Mouse (Mus musculus) MEL (cell line): Measurements from ENCODE around the gene Tst. TPM values are rescaled to one million over a fixed set of nuclear protein-coding genes. Genes with fewer than 3 reads are reported as not detected.

Experiments
- DNase-seq: peaks from one replicate; pipeline ENCODE4 v3.0.0; 2011; ENCODE audit warnings: low read depth, low spot score
- H3K27ac ChIP-seq: 2 replicates; pipeline ENCODE4 v1.5.1; 2012; ENCODE audit warnings: low read depth, mild to moderate bottlenecking, control low read depth, low read length, moderate library complexity; ENCODE audit not compliant: control insufficient read depth
- H3K27me3 ChIP-seq, 2 experiments: fragments of 150-350 bp in 1 of 2; sonication (generic) in 1 of 2; 2 replicates each; pipeline ENCODE4 v1.6.1; 2012; ENCODE audit warnings: low read length in 2 of 2, mild to moderate bottlenecking in 2 of 2, improper control_type of control experiment in 1 of 2, moderate library complexity in 1 of 2; ENCODE audit not compliant: insufficient read depth in 2 of 2, control insufficient read depth in 1 of 2
- H3K36me3 ChIP-seq, 2 experiments: 2 replicates each; pipeline ENCODE4 v1.6.1; 2012 to 2014; ENCODE audit warnings: low read length in 2 of 2, improper control_type of control experiment in 1 of 2, inconsistent platforms in 1 of 2, mild to moderate bottlenecking in 1 of 2; ENCODE audit not compliant: insufficient read depth in 2 of 2, control insufficient read depth in 1 of 2
- H3K4me1 ChIP-seq, 2 experiments: fragments of 150-350 bp in 1 of 2; sonication (generic) in 1 of 2; 2 replicates each; pipeline ENCODE4 v1.6.1; 2012; ENCODE audit warnings: low read length in 2 of 2, improper control_type of control experiment in 1 of 2, mild to moderate bottlenecking in 1 of 2; ENCODE audit not compliant: insufficient read depth in 2 of 2, control insufficient read depth in 1 of 2
- H3K4me3 ChIP-seq, 2 experiments: fragments of 150-350 bp in 1 of 2; sonication (generic) in 1 of 2; 2 replicates each; pipeline ENCODE4 v1.5.1; 2012; ENCODE audit warnings: low read depth in 2 of 2, low read length in 2 of 2, mild to moderate bottlenecking in 2 of 2, moderate library complexity in 2 of 2, control low read depth in 1 of 2, improper control_type of control experiment in 1 of 2; ENCODE audit not compliant: control insufficient read depth in 1 of 2, insufficient read depth in 1 of 2
- H3K79me2 ChIP-seq: 2 replicates; pipeline ENCODE4 v1.6.1; 2012; ENCODE audit warnings: mild to moderate bottlenecking, low read length, moderate library complexity; ENCODE audit not compliant: control insufficient read depth, poor library complexity, insufficient read depth
- H3K9ac ChIP-seq: 2 replicates; pipeline ENCODE4 v1.6.1; 2012; ENCODE audit warnings: low read depth, mild to moderate bottlenecking, control low read depth, low read length, moderate library complexity; ENCODE audit not compliant: control insufficient read depth, poor library complexity, severe bottlenecking
- H3K9me3 ChIP-seq: fragments of 150-350 bp; sonication (generic); replicated peaks from 2 replicates; pipeline ENCODE4 v1.6.1; 2012; ENCODE audit warnings: mild to moderate bottlenecking, low read length, improper control_type of control experiment, moderate library complexity; ENCODE audit not compliant: insufficient read depth
- CTCF ChIP-seq, 3 experiments: IDR thresholded peaks in 2 of 3; conservative IDR thresholded peaks in 1 of 3; 2 replicates each; pipeline ENCODE4 v1.5.1; 2011 to 2012; ENCODE audit warnings: low read length in 3 of 3, low read depth in 2 of 3, mild to moderate bottlenecking in 2 of 3, improper control_type of control experiment in 1 of 3, inconsistent platforms in 1 of 3, mixed read lengths in 1 of 3, moderate library complexity in 1 of 3; ENCODE audit not compliant: control insufficient read depth in 1 of 3, insufficient read depth in 1 of 3, poor library complexity in 1 of 3, severe bottlenecking in 1 of 3
- E2F4 ChIP-seq: IDR thresholded peaks from 2 replicates; pipeline ENCODE4 v1.6.1; 2011; ENCODE audit warnings: low read depth, low read length, improper control_type of control experiment, borderline replicate concordance
- ELF1 ChIP-seq: IDR thresholded peaks from 2 replicates; pipeline ENCODE4 v1.6.1; 2014; ENCODE audit warnings: low read depth, mild to moderate bottlenecking, inconsistent platforms, low read length, improper control_type of control experiment, moderate library complexity
- ETS1 ChIP-seq: IDR thresholded peaks from 2 replicates; pipeline ENCODE4 v1.6.1; 2012; ENCODE audit warnings: low read depth, mild to moderate bottlenecking, inconsistent platforms, low read length, improper control_type of control experiment, moderate library complexity
- MAFK ChIP-seq: IDR thresholded peaks from 2 replicates; pipeline ENCODE4 v1.6.1; 2011; ENCODE audit warnings: low read depth, mild to moderate bottlenecking, low read length, improper control_type of control experiment, borderline replicate concordance
- MAX ChIP-seq: IDR thresholded peaks from 2 replicates; pipeline ENCODE4 v1.6.1; 2011; ENCODE audit warnings: low read length, improper control_type of control experiment
- MAZ ChIP-seq: IDR thresholded peaks from 2 replicates; pipeline ENCODE4 v1.6.1; 2012; ENCODE audit warnings: low read depth, mild to moderate bottlenecking, inconsistent platforms, low read length, improper control_type of control experiment
- NELFE ChIP-seq: IDR thresholded peaks from 2 replicates; pipeline ENCODE4 v1.6.1; 2011; ENCODE audit warnings: low read depth, low read length, improper control_type of control experiment
- POLR2AphosphoS2 ChIP-seq: IDR thresholded peaks from 2 replicates; pipeline ENCODE4 v1.6.1; 2011; ENCODE audit warnings: low read length, improper control_type of control experiment
- RAD21 ChIP-seq: IDR thresholded peaks from 2 replicates; pipeline ENCODE4 v1.6.1; 2011; ENCODE audit warnings: mild to moderate bottlenecking, low read depth, low read length, improper control_type of control experiment
- RCOR1 ChIP-seq: IDR thresholded peaks from 2 replicates; pipeline ENCODE4 v1.6.1; 2012; ENCODE audit warnings: low read depth, mild to moderate bottlenecking, inconsistent platforms, low read length, improper control_type of control experiment
- SIN3A ChIP-seq: IDR thresholded peaks from 2 replicates; pipeline ENCODE4 v1.6.1; 2012; ENCODE audit warnings: low read length, improper control_type of control experiment, inconsistent platforms
- SMC3 ChIP-seq: IDR thresholded peaks from 2 replicates; pipeline ENCODE4 v1.6.1; 2011; ENCODE audit warnings: low read depth, low read length, improper control_type of control experiment
- ZC3H11A ChIP-seq: IDR thresholded peaks from 2 replicates; pipeline ENCODE4 v1.6.1; 2012; ENCODE audit warnings: low read depth, mild to moderate bottlenecking, inconsistent platforms, low read length, improper control_type of control experiment
- ZKSCAN1 ChIP-seq: IDR thresholded peaks from 2 replicates; pipeline ENCODE4 v1.6.1; 2012; ENCODE audit warnings: low read depth, mild to moderate bottlenecking, inconsistent platforms, low read length, improper control_type of control experiment, moderate library complexity
- polyA plus RNA-seq, 2 experiments: library from polyadenylated mRNA; stranded (reverse) in 1 of 2; unstranded in 1 of 2; fragments of >175 nt in 1 of 2; fragments of >200 nt in 1 of 2; gene quantifications; 2 replicates each; pipeline versions ENCODE4 v1.2.1 to v1.2.4; 2012; ENCODE audit warnings: low replicate concordance in 2 of 2, low read depth in 1 of 2; ENCODE audit not compliant: insufficient read length in 2 of 2, insufficient read depth in 1 of 2, missing spikeins in 1 of 2
- total RNA-seq: library from RNA; depleted of rRNA; stranded (reverse); fragments of 300-350 nt; gene quantifications from 2 replicates; pipeline ENCODE4 v1.2.3, GENCODE M21; 2012

Gene Tst
- total and polyA plus RNA-seq, 3 experiments = 29.5 to 34.8 TPM; not detected in 1

- Histone ChIP-seq H3K27me3 (no peaks in the 10 kb centered on the region), H3K4me1 (peaks cover 8 to 10% of the 10 kb centered on the region in 2 experiments; a peak in 3 of 4 replicates), H3K27ac (no peak overlapping the region), H3K36me3 (peaks cover 0 to 10% of the 10 kb centered on the region in 2 experiments; a peak in 2 of 4 replicates), H3K9ac (no peak overlapping the region), H3K9me3 (no peaks in the 10 kb centered on the region), H3K4me3 (no peak overlapping the region), H3K79me2 (no peaks in the 10 kb centered on the region)
- DNase-seq = no peak
- TF ChIP-seq ZKSCAN1 = no peak
- no peak for TF ChIP-seq MAX
These were observed 36.1 kb downstream of the Tst start for GRCm38 (mm10) chr15:78369641-78370040.

- TF ChIP-seq SIN3A (no peak; the same call in 1 of the 2 replicates), MAZ (peak; percentile 32; the same call in 1 of the 2 replicates), CTCF (IDR thresholded peaks at IDR 0.05 in 2 of 3, conservative IDR thresholded peaks at IDR 0.05 in 1 of 3; ENCODE audit: control insufficient read depth in 1 of 3, insufficient read depth in 1 of 3, low read depth in 2 of 3, low read length in 3 of 3, poor library complexity in 1 of 3, severe bottlenecking in 1 of 3) (peak; percentile 75 to 93 (median 90)), RAD21 (peak; percentile 79), ZC3H11A (peak; percentile 74), ETS1 (no peak), SMC3 (peak; percentile 72)
- TF ChIP-seq, all 39 proteins: peak for 5
- Histone ChIP-seq H3K4me3 (peak overlapping the region in 1 of 2 experiments; percentile 4; a peak in 1 of 4 replicates), H3K4me1 (peaks cover 8 to 10% of the 10 kb centered on the region in 2 experiments; a peak in 3 of 4 replicates), H3K27me3 (no peaks in the 10 kb centered on the region), H3K36me3 (peaks cover 0 to 10% of the 10 kb centered on the region in 2 experiments; a peak in 2 of 4 replicates), H3K9me3 (no peaks in the 10 kb centered on the region), H3K79me2 (no peaks in the 10 kb centered on the region), H3K27ac (no peak overlapping the region), H3K9ac (no peak overlapping the region)
- DNase-seq = peak; percentile 54
These were observed 36.8 kb downstream of the Tst start for GRCm38 (mm10) chr15:78368926-78369346.

GRCm38 (mm10) chr15:78367811-78368210 lies 37.9 kb downstream of the Tst start:
- H3K27me3 ChIP-seq = no peaks in the 10 kb centered on the region

More at GRCm38 (mm10) chr15:78367811-78368210, 37.9 kb downstream of the Tst start:
- Histone ChIP-seq H3K4me1 (peaks cover 7 to 9% of the 10 kb centered on the region in 2 experiments; a peak in 3 of 4 replicates), H3K4me3 (no peak overlapping the region)
- DNase-seq = no peak
- TF ChIP-seq E2F4 (no peak), SMC3 (no peak), NELFE (no peak), MAFK (no peak), RAD21 (no peak), MAZ (no peak), POLR2AphosphoS2 (no peak), ELF1 (no peak), RCOR1 (no peak)
- TF ChIP-seq, all 39 proteins: peak for 0
- Histone ChIP-seq H3K9me3 (no peaks in the 10 kb centered on the region), H3K9ac (no peak overlapping the region), H3K79me2 (no peaks in the 10 kb centered on the region), H3K36me3 (peaks cover 0 to 8% of the 10 kb centered on the region in 2 experiments; a peak in 2 of 4 replicates), H3K27ac (no peak overlapping the region)
